Mouse (Mus musculus) adrenal gland, postnatal 10 days (tissue): Measurements from ENCODE around the gene Synpo2. TPM values are rescaled to one million over a fixed set of nuclear protein-coding genes. Genes with fewer than 3 reads are reported as not detected.
A peak's percentile ranks its signal among the peaks of the same experiment; 100 is the strongest.

Experiments used
- DNase-seq: peaks from one replicate; pipeline ENCODE4 v3.0.0; 2021; ENCODE audit warnings: mixed read lengths
- total RNA-seq, 2 experiments: library from RNA; stranded (reverse); gene quantifications; 2 replicates each; pipeline ENCODE4 v1.2.3; 2021

Gene Synpo2
- total RNA-seq, 2 experiments from 2014 or later: 9.2 to 20.7 TPM

DNA sequence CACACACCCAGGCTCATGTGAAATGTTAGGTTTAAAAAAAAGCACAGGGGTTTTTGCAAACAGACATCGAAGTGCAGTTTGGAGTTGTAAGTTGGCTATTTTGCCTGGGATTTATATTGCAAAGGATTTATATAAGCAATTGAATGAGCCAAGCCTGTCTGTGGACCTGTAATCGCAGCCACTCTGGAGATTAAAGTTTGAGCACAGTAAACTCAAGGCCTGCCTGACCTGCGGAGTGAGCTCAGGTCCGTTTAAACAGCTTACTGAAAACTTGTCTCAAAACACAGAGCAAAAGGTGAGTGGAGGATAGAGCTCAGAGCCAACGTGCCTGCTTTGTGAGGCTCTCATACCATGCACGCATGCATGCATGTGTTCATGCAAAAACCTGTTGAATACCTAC, 30.9 kb downstream of the Synpo2 start:
- no peak for DNase-seq

GRCm38 (mm10) chr3:123204658-123205057, 31.3 kb downstream of the Synpo2 start:
- no peak for DNase-seq

- no peak for DNase-seq
Measured at GRCm38 (mm10) chr3:123201798-123202197, 34.2 kb downstream of the Synpo2 start.

- DNase-seq: no peak
Measured at GRCm38 (mm10) chr3:123193740-123194139, 42.2 kb downstream of the Synpo2 start.

DNA sequence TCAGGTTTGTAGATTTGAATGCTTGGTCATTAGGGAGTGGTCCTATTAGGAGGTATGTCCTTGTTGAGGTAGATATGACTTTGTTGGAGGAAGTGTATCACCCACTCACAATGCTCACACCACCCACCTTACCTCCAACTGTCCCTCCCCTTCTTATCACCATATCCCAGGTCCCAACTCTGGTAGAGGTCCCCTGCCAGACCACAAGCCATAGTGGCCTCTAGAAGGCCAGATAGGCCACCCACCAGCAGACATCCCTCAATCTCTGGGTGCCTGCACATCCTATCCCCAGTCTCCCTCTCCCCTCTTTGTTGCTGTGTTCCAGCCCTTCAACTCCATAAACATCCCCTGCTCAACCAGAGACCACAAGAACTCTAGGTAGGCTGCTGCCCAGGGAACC, 44.3 kb downstream of the Synpo2 start:
- no peak for DNase-seq

DNA sequence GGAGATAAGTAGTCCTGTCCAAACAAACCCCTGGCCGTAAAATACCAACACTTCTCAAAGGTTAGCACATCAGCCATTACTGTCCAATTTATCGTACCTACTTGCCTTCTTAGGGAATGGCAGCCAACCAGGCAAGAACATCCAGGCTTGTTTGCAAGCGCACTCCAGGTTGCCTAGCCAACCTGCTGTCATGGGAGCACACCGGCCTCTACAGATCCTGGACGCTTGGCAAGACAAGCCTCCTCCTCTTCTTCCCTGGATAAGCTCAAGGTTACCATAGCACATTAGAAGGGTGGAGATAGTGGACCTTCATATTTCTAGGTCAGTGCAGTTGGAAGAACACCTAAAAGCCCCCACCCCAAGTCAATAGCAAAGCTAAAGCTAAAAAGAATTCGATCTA, 45.6 kb downstream of the Synpo2 start:
- DNase-seq: no peak

- no peak for DNase-seq
Measured at GRCm38 (mm10) chr3:123189826-123190225, 46.1 kb downstream of the Synpo2 start.

DNA sequence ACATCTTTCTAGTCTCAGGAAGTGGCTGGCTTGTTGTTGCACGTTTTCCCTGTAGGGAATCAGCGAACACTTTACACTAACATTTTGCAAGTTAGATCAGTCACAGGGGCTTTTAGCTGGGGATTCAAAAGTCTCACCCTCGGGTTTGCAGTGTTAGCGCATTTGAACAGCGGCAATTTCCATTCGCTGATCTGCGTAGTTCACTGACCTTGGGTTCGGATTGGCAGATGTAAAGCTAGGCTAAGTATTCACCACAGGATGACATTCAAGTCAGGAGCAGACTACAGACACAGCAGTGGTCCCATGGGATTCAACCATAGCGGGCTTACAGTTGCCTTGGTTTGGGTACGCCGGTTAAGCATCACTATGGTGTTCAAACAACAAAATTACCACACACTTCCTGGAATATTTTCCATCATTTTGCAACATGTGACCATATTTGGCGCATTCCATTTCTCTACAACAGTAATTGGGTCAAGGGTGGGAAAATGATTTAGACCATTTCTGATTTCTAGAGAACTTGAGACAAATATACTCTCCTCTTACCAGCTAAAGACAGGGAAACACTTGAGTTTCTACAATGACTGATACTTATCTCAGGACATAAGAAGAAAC, 47.2 kb downstream of the Synpo2 start:
- DNase-seq: peak; percentile 20

GRCm38 (mm10) chr3:123187370-123188124, 48.4 kb downstream of the Synpo2 start:
- DNase-seq: no peak

GRCm38 (mm10) chr3:123185238-123185925, 50.6 kb downstream of the Synpo2 start:
- DNase-seq: no peak

GRCm38 (mm10) chr3:123184281-123184680, 51.7 kb downstream of the Synpo2 start:
- no peak for DNase-seq

DNA sequence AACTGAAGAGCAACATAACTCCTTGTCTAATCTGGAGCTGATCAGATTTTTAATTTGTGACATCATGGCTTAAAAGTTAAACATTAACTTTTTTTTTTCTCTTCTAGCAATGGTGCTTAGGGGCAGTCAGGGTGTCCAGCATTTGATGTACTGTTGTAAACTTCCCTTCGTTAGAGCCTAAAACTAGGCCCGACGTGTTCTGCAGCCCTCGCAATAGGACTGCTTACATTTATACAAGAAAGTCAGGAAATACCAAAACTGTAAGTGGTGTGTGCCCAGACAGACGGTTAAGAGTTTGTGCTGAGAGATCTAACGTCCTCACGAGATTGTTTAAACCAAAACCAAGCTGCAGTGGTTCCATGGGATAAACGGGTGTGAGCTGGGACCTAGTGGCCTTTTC, 56.4 kb downstream of the Synpo2 start:
- DNase-seq: no peak

- DNase-seq: no peak
Measured at GRCm38 (mm10) chr3:123179041-123179440, 56.9 kb downstream of the Synpo2 start.

DNA sequence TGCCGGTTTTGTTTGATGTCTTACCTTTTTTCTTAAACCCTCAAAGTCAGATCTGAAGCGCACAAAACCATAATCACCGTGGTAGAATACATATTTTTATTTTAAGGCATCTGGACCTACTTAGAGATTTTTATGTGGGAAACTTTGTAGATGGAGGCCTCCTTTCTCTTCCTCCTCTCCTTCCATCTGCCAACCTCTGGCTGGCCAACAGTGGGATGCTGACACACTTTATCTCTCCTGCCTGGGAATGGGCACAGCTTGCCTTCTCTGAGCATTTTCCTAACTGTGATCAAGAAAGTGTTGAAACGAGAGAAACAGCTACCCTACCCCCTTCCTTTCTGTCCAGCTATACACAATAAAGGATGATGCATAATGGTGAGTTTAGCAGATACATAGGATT, 57.5 kb downstream of the Synpo2 start:
- no peak for DNase-seq

- no peak for DNase-seq
Measured at GRCm38 (mm10) chr3:123176366-123177334, 59.3 kb downstream of the Synpo2 start.

- no peak for DNase-seq
Measured at GRCm38 (mm10) chr3:123175142-123175541, 60.8 kb downstream of the Synpo2 start.

DNA sequence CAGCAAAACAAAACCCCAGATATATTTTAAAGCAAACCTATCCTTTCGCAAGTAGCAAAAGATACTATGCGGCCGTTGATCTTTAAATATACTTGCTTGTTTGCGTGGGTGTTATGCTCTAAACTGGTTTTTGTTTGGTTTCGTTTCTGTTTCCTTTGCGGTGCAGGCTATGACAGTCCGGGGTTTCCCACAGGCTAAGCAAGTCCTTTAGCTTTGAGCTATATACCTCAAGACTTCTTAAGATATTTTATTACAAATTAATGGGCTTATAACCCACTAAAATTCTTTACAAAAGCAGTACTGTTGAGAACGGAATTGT, 61.6 kb downstream of the Synpo2 start:
- DNase-seq: no peak

DNA sequence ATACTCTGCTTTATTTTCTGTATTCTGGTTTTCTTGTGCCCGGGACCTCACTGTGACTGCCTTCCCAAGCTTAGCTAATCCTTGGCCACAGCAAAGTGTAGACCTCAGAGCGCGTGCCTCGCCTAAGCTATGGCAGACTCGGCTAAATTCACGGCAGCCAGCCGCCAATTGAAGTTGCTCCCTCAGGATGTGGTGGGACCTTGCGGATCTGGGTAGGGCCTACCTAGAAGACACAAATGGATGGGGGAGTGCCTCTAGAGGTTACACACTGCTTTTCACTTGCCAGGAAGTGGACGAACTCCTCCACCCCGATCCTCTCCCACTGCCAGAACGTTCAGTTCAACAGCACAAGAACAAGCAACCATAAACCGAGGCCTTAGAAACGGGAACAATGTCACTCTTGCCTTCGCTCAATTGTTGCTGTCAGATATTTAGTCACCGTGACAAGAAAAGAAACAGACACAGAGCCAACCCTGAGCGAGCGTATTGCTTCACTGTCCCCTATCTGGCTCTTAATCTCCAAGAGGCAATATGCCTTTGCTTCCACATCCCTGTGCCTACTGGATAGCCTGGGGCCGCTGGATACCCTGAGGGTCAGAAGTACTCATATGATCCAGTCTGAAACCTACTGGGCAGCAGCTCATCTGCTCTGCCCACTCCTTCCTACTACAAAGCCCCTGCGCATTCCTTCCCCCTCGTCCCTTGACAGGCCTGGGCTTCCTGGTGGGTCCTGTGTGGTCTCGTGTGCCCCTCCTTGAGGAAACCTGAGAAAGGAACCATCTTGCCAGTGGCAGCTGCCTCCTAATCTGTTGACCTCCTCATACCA, 62.2 kb downstream of the Synpo2 start:
- DNase-seq: no peak

- DNase-seq: no peak
Measured at GRCm38 (mm10) chr3:123172151-123172550, 63.8 kb downstream of the Synpo2 start.

- no peak for DNase-seq
Measured at GRCm38 (mm10) chr3:123169398-123169797, 66.6 kb downstream of the Synpo2 start.

GRCm38 (mm10) chr3:123168815-123169214, 67.1 kb downstream of the Synpo2 start:
- DNase-seq: peak; percentile 69
